Mouse (Mus musculus) embryonic facial prominence, embryonic 11.5 days (tissue): Measurements from ENCODE around the gene Pkn2. TPM values are rescaled to one million over a fixed set of nuclear protein-coding genes. Genes with fewer than 3 reads are reported as not detected.

ENCODE experiments used
- ATAC-seq: fragments of 200-750 bp; cut with Nextera tagmentation; replicated peaks from 2 replicates; pipeline ENCODE4 v1.8.0; 2017; ENCODE audit warnings: low read depth; ENCODE audit not compliant: insufficient number of reproducible peaks, low FRiP score, low TSS enrichment
- DNase-seq: peaks from one replicate; pipeline ENCODE4 v3.0.0-alpha.2; 2015; ENCODE audit warnings: low spot score
- H3K27ac ChIP-seq: fragments of 300-500 bp; sonication (generic); replicated peaks from 2 replicates; pipeline ENCODE4 v1.5.1; 2014; ENCODE audit warnings: mild to moderate bottlenecking, low read depth, low read length, control low read depth
- H3K27me3 ChIP-seq: fragments of 300-500 bp; sonication (generic); 2 replicates; pipeline ENCODE4 v1.6.1; 2014; ENCODE audit warnings: mild to moderate bottlenecking, low read length, moderate library complexity, mixed read lengths; ENCODE audit not compliant: control insufficient read depth, insufficient read depth
- H3K36me3 ChIP-seq: fragments of 300-500 bp; sonication (generic); replicated peaks from 2 replicates; pipeline ENCODE4 v1.6.1; 2014; ENCODE audit warnings: low read depth, mild to moderate bottlenecking, low read length, moderate library complexity, mixed read lengths; ENCODE audit not compliant: control insufficient read depth, insufficient read depth
- H3K4me1 ChIP-seq: fragments of 300-500 bp; sonication (generic); 2 replicates; pipeline ENCODE4 v1.6.1; 2014; ENCODE audit warnings: low read length, mixed read lengths; ENCODE audit not compliant: control insufficient read depth, insufficient read depth
- H3K4me2 ChIP-seq: fragments of 300-500 bp; sonication (generic); 2 replicates; pipeline ENCODE4 v1.6.1; 2014; ENCODE audit warnings: low read depth, mild to moderate bottlenecking, control low read depth, low read length, moderate library complexity
- H3K4me3 ChIP-seq: fragments of 300-500 bp; sonication (generic); 2 replicates; pipeline ENCODE4 v1.5.1; 2014; ENCODE audit warnings: low read depth, low read length, control low read depth
- H3K9ac ChIP-seq: fragments of 300-500 bp; sonication (generic); replicated peaks from 2 replicates; pipeline ENCODE4 v1.6.1; 2014; ENCODE audit warnings: mild to moderate bottlenecking, control low read depth, low read length
- H3K9me3 ChIP-seq: fragments of 300-500 bp; sonication (generic); replicated peaks from 2 replicates; pipeline ENCODE4 v1.6.1; 2016; ENCODE audit warnings: mild to moderate bottlenecking, low read length, inconsistent platforms, mixed read lengths; ENCODE audit not compliant: control insufficient read depth
- WGBS: fragments of 180-500 bp; shearing (Covaris S2); extraction: QIAGEN DNeasy Blood & Tissue Kit; methylation state at CpG from one replicate; pipeline ENCODE4 v1.1.7; 2014; 5-methylcytosine and 5-hydroxymethylcytosine counted together
- polyA plus RNA-seq: library from polyadenylated mRNA; unstranded; fragments of >200 nt; fragmentation: Nextera tagmentation; extraction: Ambion mirVana; gene quantifications from 2 replicates; pipeline ENCODE4 v1.2.1, GENCODE M21; 2014

Pkn2 gene
- 46.5 and 54.4 TPM in 2 replicates for polyA plus RNA-seq

- H3K27ac ChIP-seq, result peak within 1 kb of the TSS; percentile 80
- no peaks in the 10 kb centered on the region for H3K4me1 ChIP-seq
- DNase-seq (peak; percentile 98), ATAC-seq (peak; percentile 99)
- H3K9me3 ChIP-seq, result no peaks in the 10 kb centered on the region
- H3K27me3 ChIP-seq, result no peaks in the 10 kb centered on the region
- peak within 1 kb of the TSS; percentile 50 for H3K4me2 ChIP-seq
- under 1% methylated on average over 47 of the region's 84 CpGs for whole genome bisulfite sequencing
- peak within 1 kb of the TSS; percentile 83 for H3K4me3 ChIP-seq
- H3K36me3 ChIP-seq, result no peaks in the 10 kb centered on the region
- peak within 1 kb of the TSS; percentile 95 for H3K9ac ChIP-seq
Measured at GRCm38 (mm10) chr3:142881872-142882623, at the start of gene Pkn2. Pkn2 (minus strand) TSS chr3:142882004.

DNA sequence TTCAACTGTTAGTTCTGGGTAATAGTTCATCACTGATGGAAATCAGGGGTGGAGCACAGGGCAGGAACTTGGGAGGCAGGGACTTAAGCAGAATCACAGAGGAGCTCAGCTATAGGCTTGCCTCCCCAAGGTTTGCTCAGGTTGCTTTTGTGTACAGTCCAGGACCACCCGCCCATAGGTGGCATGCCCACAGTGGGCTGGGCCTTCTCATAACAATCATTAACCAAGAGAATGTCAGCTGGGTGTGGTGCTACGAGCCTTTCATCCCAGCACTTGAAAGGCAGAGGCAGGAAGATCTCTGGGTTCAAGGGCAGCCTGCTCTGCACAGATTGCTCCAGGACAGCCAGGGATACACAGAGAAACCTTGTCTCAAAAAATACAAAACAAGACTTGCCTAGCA lies 48.1 kb upstream of the Pkn2 start:
- no peaks in the 10 kb centered on the region for H3K9me3 ChIP-seq
- H3K27me3 ChIP-seq, result no peaks in the 10 kb centered on the region
- no peak for DNase-seq
- H3K4me3 ChIP-seq, result no peak overlapping the region
- WGBS, result 82% methylated on average over 2 of the region's 2 CpGs
- no peak overlapping the region for H3K27ac ChIP-seq
- ATAC-seq, result no peak
- no peak overlapping the region for H3K4me2 ChIP-seq
- no peaks in the 10 kb centered on the region for H3K36me3 ChIP-seq
- no peaks in the 10 kb centered on the region for H3K4me1 ChIP-seq
- H3K9ac ChIP-seq, result no peak overlapping the region

DNA sequence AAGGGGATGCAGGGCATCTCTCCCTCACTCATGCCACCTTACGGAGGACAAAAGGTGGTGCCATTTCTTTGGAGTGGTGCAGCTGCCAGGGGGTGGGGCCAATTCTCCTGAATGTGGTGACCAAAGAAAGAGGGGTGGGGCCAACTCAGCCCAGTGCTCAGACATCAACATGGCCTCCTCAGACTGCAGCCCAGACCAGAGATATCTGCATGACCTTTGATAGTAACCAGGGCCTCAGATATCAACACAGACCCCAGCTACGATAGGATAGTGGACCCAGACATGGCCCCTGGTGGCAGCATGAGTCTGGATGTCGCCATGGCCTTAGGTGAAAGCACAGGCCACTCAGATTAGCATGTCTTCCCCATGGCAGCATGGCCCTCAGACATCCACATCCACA lies 45.5 kb upstream of the Pkn2 start:
- no peak for DNase-seq
- H3K4me1 ChIP-seq, result no peaks in the 10 kb centered on the region
- H3K27ac ChIP-seq, result no peak overlapping the region
- H3K9me3 ChIP-seq, result no peaks in the 10 kb centered on the region
- no peak overlapping the region for H3K9ac ChIP-seq
- ATAC-seq, result peak; percentile 65; the same call in 1 of the 2 replicates
- no peaks in the 10 kb centered on the region for H3K36me3 ChIP-seq
- WGBS, result 91% methylated on average over 3 of the region's 3 CpGs
- no peak overlapping the region for H3K4me3 ChIP-seq
- no peaks in the 10 kb centered on the region for H3K27me3 ChIP-seq
- H3K4me2 ChIP-seq, result no peak overlapping the region

DNA sequence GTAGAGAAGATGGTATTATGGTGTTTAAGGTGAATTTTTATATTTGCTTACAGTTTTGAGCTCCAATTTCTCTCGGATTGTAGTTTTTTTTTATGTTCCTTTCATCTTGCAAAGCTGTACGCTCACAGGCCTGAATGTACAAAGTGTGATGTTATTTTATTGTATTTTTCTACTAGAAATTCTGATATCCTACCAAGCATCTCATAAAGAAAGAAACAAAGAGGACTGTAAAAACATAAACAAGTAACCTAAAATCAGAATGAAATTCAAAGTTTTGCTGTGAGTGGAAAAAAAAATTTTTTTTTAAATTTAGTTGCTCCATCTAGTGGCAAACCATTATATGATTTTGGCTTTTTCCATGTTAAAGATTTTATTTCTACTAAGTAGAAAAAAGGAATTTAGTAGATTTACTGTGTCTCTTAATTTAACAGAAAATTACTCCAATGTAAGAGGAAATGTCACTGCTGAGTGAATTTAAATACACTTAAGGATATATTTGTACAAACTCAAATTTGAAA lies 43.1 kb upstream of the Pkn2 start:
- Histone ChIP-seq H3K36me3 (no peaks in the 10 kb centered on the region), H3K9ac (no peak overlapping the region), H3K27ac (no peak overlapping the region), H3K4me2 (no peak overlapping the region), H3K4me3 (no peak overlapping the region), H3K9me3 (no peaks in the 10 kb centered on the region), H3K27me3 (no peaks in the 10 kb centered on the region), H3K4me1 (no peaks in the 10 kb centered on the region)
- 88% methylated on average over 2 of the region's 2 CpGs for WGBS
- no peak for ATAC-seq
- DNase-seq, result no peak

DNA sequence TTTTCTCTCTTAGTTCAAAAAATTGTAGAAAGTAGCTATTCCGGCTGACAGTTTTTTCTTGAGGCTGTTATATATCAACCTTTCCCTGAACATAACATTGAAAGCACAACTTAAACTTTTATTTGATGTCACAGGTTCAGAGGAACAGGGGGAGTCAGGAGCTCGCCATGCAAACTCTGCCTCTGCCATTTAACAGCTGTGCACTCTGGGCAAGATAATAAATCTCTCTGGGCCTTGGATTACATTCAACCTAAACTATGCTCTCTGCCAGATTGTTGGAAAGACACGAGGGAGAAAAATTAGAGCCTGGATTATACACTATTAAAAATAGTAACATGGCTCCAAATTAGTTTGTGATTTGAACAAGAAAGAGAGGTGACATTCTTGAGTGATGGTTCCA lies 37.3 kb upstream of the Pkn2 start:
- H3K27me3 ChIP-seq, result no peaks in the 10 kb centered on the region
- no peak for ATAC-seq
- no peaks in the 10 kb centered on the region for H3K9me3 ChIP-seq
- H3K36me3 ChIP-seq, result no peaks in the 10 kb centered on the region
- no peak for DNase-seq
- no peak overlapping the region for H3K4me2 ChIP-seq
- no peak overlapping the region for H3K9ac ChIP-seq
- no peaks in the 10 kb centered on the region for H3K4me1 ChIP-seq
- H3K4me3 ChIP-seq, result no peak overlapping the region
- H3K27ac ChIP-seq, result no peak overlapping the region
- 78% methylated on average over 3 of the region's 3 CpGs for WGBS

GRCm38 (mm10) chr3:142917760-142918439 lies 36.1 kb upstream of the Pkn2 start:
- Histone ChIP-seq H3K27ac (no peak overlapping the region), H3K9ac (no peak overlapping the region), H3K4me3 (no peak overlapping the region), H3K27me3 (no peaks in the 10 kb centered on the region), H3K36me3 (no peaks in the 10 kb centered on the region), H3K4me1 (no peaks in the 10 kb centered on the region), H3K4me2 (no peak overlapping the region), H3K9me3 (no peaks in the 10 kb centered on the region)
- DNase-seq (no peak), ATAC-seq (no peak)
- WGBS, result 72% methylated on average over 4 of the region's 4 CpGs

DNA sequence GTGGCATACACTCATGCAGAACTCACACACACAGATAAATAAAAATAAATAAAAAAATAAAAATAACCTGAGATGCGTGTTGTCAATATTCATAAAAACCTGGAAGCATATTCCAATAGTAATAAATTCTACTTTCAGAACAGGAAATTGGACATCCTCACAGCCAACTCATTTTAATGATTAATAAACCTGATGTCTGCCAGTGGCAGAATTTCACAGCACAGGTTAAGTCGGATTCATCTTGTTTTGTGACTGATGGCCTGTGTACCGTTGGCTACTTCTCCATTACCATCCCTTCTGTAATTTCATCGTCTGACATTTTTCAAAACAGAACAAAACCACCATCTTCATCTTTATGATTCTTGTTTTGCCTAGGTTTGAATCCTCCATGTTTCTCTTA lies 35.4 kb upstream of the Pkn2 start:
- 90% methylated on average over 4 of the region's 4 CpGs for WGBS
- no peak overlapping the region for H3K9ac ChIP-seq
- no peak for ATAC-seq

GRCm38 (mm10) chr3:142913295-142913694 lies 31.5 kb upstream of the Pkn2 start:
- 74% methylated on average over 1 of the region's 1 CpGs for WGBS
- Histone ChIP-seq H3K27ac (no peak overlapping the region), H3K9me3 (no peaks in the 10 kb centered on the region), H3K4me2 (no peak overlapping the region), H3K9ac (no peak overlapping the region), H3K4me3 (no peak overlapping the region), H3K36me3 (no peaks in the 10 kb centered on the region), H3K4me1 (no peaks in the 10 kb centered on the region), H3K27me3 (no peaks in the 10 kb centered on the region)
- DNase-seq, result no peak
- ATAC-seq, result no peak

More for the DNA sequence above, 35.4 kb upstream of the Pkn2 start:
- Histone ChIP-seq H3K36me3 (no peaks in the 10 kb centered on the region), H3K4me2 (no peak overlapping the region), H3K4me1 (no peaks in the 10 kb centered on the region), H3K4me3 (no peak overlapping the region), H3K27ac (no peak overlapping the region), H3K9me3 (no peaks in the 10 kb centered on the region), H3K27me3 (no peaks in the 10 kb centered on the region)
- DNase-seq, result no peak
